Mouse (Mus musculus) heart, postnatal 4 days (tissue): ENCODE results near the gene Akap6. TPM values are rescaled to one million over a fixed set of nuclear protein-coding genes. Genes with fewer than 3 reads are reported as not detected.

Source experiments
- DNase-seq: peaks from one replicate; pipeline ENCODE4 v3.0.0; 2021
- total RNA-seq, 2 experiments: library from RNA; stranded (reverse); gene quantifications; 2 replicates each; pipeline ENCODE4 v1.2.3; 2021

Gene Akap6
- total RNA-seq: 100 to 1,000 TPM; 118 to 127 TPM

DNA sequence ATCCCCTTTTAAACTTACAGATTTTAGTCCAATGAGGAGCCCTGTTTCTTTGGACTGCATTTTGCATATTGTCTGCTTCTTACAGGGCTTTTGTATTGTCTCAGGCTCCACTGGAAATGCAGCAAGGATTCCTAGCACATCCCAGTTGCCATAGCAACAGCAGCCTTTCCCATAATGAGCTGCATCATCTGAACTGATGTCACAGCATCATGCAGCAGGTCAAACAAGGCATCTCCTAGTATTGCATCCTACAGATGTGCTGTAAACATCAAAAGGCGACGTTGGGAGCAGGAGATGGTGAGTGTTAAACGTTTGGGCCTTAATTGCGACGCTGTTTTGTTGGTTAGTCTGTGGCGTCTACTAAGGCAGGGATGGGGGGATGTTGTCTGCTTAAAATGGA is at the start of gene Akap6:
Akap6 (plus strand) TSS at position 238 of the 400 bp plus-strand sequence.
- no peak for DNase-seq

DNA sequence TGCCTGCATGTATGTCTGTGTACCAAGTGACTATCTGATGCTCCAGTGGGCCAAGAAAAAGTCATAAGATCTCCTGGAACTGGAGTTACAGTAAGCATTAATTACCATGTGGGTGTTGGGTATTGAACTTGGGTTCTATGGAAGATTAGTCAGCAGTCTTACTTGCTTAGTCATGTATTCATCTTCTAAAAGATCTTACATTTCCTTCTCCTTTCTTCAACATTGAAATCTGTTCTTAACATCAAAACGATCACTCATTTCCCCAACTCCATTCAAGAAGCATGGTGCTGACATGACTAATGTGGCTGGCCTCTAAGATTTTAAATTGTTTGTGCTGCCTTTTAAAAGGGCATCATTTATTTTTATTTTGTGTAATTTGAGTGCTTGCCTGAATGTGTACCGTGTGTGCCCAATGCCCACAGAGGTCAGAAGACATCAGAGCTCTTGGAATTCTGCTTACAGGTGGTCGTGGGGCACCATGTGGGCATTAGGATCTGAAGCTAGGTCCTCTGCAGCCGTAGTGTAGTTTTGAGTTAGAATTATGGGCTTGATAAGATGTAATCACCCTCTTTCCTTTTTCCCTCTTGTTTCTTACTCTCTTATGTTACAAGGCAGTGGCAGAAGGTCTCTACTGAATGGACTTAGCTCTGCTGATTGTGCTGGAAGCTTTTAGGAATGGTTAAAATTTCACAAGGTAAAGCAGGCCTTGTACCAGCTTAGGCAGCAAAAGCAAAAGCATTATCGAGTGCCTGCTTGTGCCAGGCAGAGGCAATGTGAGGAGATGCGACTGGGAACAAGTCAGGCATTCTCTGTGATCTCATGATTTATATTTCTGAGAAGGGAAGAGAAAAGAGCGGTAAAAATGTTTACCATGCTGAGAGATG is 36.0 kb upstream of the Akap6 start:
- no peak for DNase-seq

- no peak for DNase-seq
Measured at GRCm38 (mm10) chr12:52664944-52665343, 34.2 kb upstream of the Akap6 start.

- DNase-seq: peak; percentile 37
Measured at GRCm38 (mm10) chr12:52671436-52671835, 27.7 kb upstream of the Akap6 start.

DNA sequence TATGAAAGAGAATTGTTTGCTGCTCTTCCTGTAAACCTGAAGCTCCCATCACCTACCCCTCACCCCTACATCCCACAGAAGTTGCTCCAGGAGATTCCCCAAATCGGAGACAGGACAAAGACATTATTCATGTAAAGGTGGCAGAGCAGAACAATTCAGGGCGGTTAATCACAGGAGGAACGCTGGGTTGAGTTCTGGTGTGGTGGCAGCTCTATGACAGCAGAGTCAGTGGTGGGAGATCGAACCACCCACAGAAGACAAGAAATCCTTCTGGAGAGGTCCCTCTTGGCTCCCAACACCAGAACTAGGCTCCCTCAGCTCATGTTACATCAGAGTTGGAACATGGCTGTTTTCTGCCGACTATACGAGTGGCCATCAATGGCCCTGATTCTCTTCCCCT is 27.2 kb upstream of the Akap6 start:
- no peak for DNase-seq

DNA sequence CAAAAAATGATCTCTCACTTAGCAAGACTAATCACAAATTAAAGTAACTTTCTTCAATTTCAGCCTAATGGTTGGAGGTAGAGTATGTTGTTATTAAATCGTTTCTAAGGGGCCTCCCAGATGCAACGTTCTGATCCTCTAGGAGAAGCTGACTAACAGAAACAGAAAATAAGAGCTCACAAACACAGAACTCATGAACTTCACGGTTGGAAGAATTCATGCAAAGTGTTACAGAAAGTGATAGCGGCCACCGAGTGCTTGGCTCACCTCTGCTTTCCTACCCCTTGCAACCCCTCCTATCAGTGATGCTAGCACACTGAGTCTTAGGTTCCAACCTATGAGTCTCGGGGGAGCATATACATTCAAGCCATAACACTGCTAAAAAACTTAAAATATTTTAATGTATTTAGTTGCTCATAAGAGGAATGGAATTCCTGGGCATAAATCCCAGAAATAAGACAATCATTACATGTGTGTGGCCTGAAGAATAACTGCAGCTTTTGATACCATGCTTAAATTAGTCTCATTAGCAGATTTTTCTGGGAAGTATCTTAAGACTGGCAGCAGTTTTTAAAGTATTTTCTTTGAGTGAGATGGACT is 25.7 kb upstream of the Akap6 start:
- DNase-seq: no peak

GRCm38 (mm10) chr12:52675010-52675409 is 24.2 kb upstream of the Akap6 start:
- no peak for DNase-seq

- DNase-seq: no peak
Measured at GRCm38 (mm10) chr12:52687355-52687754, 11.8 kb upstream of the Akap6 start.

GRCm38 (mm10) chr12:52688712-52689111 is 10.5 kb upstream of the Akap6 start:
- no peak for DNase-seq

DNA sequence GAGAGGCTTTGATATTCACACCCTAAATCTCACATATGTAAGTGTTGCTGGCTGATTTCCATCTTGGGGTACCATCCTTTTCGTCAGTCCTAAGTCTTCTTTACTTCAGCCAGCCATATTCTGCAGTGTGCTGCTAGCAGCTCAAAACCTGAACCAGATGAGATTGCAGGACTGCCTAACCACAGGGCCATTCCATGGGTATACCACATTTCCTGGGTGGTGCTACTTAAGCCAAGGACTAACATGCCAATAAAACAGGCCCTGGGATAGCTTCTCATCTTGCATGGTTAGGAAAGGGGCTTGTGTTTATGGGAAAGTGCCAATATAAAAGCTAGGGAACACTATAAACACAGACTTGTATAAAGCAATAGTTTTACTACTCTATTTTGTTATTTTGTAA is 7.6 kb upstream of the Akap6 start:
- no peak for DNase-seq

GRCm38 (mm10) chr12:52692290-52692974 is 6.8 kb upstream of the Akap6 start:
- no peak for DNase-seq

GRCm38 (mm10) chr12:52697407-52698109 is 1.6 kb upstream of the Akap6 start:
- DNase-seq: no peak

DNA sequence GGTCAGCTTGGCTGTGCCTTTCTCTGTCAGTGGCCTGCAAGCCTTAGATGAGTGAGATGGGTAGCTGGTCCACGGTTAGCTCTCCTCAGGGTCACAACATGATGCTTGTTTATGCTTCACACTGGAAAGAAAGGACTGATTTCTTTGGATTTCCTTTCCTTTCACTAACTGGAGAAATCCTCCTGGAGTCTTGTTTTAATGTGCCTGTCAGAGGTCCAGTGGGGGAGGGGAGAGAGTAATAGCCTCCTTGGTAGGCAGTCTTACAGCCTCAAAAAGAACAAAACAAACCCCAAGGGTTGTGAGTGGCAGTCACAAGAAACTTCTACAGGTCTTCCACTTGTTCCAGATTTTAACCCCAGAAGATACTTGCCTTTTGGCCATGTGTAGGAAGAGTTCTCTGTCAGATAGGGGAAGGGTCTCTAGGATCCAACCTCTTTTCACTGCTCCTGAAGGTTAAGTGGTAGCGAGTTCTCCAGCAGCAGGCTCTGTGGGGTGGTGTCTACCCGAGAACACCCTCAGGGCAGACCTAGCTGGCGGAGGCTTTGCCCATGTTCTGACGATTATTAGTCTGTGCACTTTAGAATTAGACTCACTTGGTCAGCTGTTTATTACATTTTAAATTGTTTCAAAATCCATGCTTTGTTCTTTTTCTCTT is 780 bp upstream of the Akap6 start:
- DNase-seq: no peak

DNA sequence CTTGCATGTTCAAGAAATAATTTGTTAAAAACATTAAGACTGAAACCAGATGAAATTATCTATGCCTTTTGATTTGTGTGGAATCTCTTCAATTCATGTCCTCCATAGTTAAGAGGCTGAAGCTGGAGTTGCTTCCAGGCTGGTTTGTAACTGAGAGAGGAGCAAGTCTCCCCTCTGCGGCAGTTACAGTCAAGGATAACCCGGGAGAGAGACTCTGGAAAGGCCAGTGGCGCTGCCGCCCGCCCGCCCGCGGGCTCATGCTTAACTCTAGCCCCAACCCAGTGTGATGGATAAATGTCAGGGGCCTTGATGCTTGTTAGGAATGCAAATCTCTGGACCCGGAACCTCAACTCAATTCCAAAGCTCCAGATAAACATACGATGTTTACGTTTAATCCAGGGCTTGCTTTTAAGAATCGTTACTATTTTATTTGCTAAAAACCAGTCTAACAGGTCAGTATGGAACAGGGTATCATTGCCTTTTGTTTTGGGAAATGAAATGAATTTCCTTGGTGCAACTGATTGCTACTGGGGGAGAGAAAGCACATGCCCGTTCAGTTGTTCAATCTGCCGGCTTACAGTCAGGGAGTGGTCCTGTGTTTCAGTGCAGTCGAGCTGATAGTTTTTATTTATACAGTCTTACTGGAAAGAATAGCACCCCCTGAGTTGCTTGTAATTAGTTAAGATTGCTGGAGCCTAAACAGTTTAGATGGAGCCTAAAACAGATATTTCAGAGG is 946 bp downstream of the Akap6 start:
- no peak for DNase-seq

GRCm38 (mm10) chr12:52700697-52701191 is 1.6 kb downstream of the Akap6 start:
- DNase-seq: no peak

- peak; percentile 29 for DNase-seq
Measured at GRCm38 (mm10) chr12:52701201-52701641, 2.0 kb downstream of the Akap6 start.

GRCm38 (mm10) chr12:52702368-52702967 is 3.3 kb downstream of the Akap6 start:
- no peak for DNase-seq

DNA sequence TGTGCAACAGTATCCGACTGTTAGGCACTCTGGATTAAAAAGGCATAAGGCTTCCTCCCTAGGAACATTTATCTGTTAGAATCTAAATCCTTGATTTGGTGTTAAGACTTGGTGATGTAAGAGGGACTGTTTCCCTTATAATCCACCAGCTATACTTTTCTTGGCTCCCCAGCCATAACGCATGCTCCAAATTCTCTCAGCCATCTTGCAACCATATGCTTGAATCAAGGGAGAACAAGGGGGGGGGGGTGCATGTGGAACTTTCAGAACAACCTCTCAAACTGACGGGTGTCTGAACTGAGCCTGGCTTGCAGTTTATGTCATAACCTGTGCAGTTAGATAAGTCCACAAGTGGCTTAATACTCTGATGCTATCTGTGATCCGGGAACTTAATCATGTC is 4.9 kb downstream of the Akap6 start:
- no peak for DNase-seq

DNA sequence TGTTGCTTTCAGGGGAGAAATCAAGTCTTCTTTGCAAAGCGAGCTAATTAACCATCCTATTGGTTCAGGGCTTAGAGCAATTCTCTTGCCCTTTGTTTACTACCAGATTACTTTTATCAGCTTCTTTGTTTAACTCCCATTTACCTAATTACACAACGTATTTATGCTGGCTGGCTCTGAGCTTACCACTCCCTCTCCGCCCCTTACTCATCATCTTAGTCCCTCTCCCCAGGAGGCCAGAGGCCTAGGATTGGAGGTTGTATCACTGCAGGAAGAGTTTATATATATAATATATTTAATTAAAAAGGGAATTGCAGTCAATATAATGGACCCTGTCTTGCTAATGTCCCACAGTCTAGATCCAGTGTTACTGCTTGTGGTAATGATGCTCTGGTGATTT is 5.6 kb downstream of the Akap6 start:
- DNase-seq: no peak

DNA sequence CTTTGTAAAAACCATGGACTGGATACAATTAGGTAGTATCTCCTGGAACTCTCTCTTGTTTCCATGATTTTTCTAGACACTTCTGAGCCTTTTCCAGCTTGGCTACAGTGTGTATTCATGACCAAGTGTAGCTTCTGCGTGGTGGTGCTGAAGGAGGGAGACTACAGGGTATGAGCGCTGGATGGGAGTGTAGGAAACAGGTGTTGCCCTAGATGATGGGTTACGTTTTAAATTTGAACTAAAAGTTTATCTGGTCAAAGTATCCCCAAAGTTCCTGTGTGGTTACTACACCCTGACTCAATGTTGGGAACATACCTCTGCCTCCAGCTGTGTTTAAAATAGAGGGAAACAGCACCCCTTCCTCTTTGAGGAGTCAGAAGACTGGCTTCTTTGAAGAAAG is 12.2 kb downstream of the Akap6 start:
- DNase-seq: no peak
